Comparison of ENCODE assay signal across 19 mouse cellular contexts in the genomic region with DNA sequence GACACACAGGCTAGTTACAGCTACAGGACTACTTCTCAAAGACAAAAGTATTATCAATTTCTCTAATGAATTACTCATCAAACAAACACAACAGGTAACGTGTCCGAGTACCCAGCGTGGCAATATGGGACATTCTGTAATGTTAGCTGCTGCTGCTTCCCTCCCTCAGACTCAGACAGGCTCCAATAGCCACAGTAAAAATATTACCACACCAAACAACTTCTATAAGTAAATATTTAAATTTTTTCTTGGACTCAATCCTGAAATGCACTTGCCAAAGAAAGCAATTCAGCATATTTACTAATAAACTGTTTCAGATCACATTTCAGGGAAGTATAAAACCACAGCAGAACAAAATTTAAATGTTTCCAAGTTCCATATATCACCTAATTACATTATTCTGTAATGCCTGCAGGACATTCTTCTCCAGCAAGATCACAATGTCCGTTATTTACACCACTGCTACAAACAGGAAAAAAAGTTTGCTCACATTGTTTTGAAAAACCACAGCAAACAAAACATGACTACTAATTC. TPM values are rescaled to one million over a fixed set of nuclear protein-coding genes. Genes with fewer than 3 reads are reported as not detected.
DNase-seq lines count a peak whose midpoint lies in the region; ATAC-seq and TF ChIP-seq lines count a peak whose summit lies in the region.
"Had no signal": no experiment of that assay in that cellular context is flagged by ENCODE, and none has a peak within 500 bp of the region (broad histone marks: within the 10 kb centered on the region; RNA-seq: fewer than 3 reads in every experiment).

No protein-coding gene starts in this region.

- WGBS in intestine, embryonic 16.5 days, result 68% methylated on average over 4 of the region's 4 CpGs
- WGBS in intestine, postnatal 0 days, result 47% methylated on average over 4 of the region's 4 CpGs
- WGBS in lung, embryonic 14.5 days, result 58% methylated on average over 4 of the region's 4 CpGs
- WGBS in embryonic facial prominence, embryonic 15.5 days, result 37% methylated on average over 4 of the region's 4 CpGs

- H3K36me3 ChIP-seq in intestine, embryonic 16.5 days (ENCODE audit: control insufficient read depth, insufficient read depth, low read length), result no peaks in the 10 kb centered on the region
- H3K36me3 ChIP-seq in intestine, postnatal 0 days (ENCODE audit: control insufficient read depth, insufficient read depth), result no peaks in the 10 kb centered on the region
- H3K36me3 ChIP-seq in lung, embryonic 14.5 days (ENCODE audit: insufficient read depth), result no peaks in the 10 kb centered on the region
- H3K36me3 ChIP-seq in embryonic facial prominence, embryonic 15.5 days, result no peaks in the 10 kb centered on the region
- H3K36me3 ChIP-seq: hindbrain, embryonic 15.5 days had no signal

- DNase-seq in lung, embryonic 14.5 days, result peak; percentile 66
- DNase-seq in lung, postnatal 4 days, result no peak
- peak; percentile 47 for DNase-seq in NIH3T3 (ENCODE audit: low read depth)
- DNase-seq: adrenal gland, adult 2 months; adrenal gland, postnatal 25 days; cerebellum, adult 2 months; cerebellum, postnatal 10 days; forebrain, postnatal 0 days; gastrocnemius, postnatal 14 days; heart, adult 2 months had no signal

- TF ChIP-seq CTCF in intestine, postnatal 0 days (IDR thresholded peaks at IDR 0.05; ENCODE audit: low read depth), result no peak
- TF ChIP-seq CTCF in lung, embryonic 14.5 days (IDR thresholded peaks at IDR 0.05; ENCODE audit: low read depth), result no peak

- H3K4me1 ChIP-seq in intestine, embryonic 16.5 days (ENCODE audit: control insufficient read depth, insufficient read depth, low read length), result peaks cover 40% of the 10 kb centered on the region
- peaks cover 4% of the 10 kb centered on the region; the same call in 1 of the 2 replicates for H3K4me1 ChIP-seq in intestine, postnatal 0 days (replicated peaks; ENCODE audit: control insufficient read depth, insufficient read depth, low read length)
- peaks cover 12% of the 10 kb centered on the region for H3K4me1 ChIP-seq in lung, embryonic 14.5 days (ENCODE audit: insufficient read depth)
- peaks cover 32% of the 10 kb centered on the region for H3K4me1 ChIP-seq in embryonic facial prominence, embryonic 15.5 days

- H3K9ac ChIP-seq in intestine, embryonic 16.5 days (ENCODE audit: low read depth, low read length), result no peak overlapping the region
- H3K9ac ChIP-seq in intestine, postnatal 0 days (ENCODE audit: low read depth, low read length), result no peak overlapping the region
- no peak overlapping the region; the same call in 1 of the 2 replicates for H3K9ac ChIP-seq in lung, embryonic 14.5 days
- H3K9ac ChIP-seq in embryonic facial prominence, embryonic 15.5 days, result no peak overlapping the region
- H3K9ac ChIP-seq: forebrain, embryonic 13.5 days; forebrain, postnatal 0 days; heart, embryonic 12.5 days; hindbrain, embryonic 15.5 days had no signal

- no peak overlapping the region for H3K4me3 ChIP-seq in intestine, embryonic 16.5 days (ENCODE audit: low read length)
- no peak overlapping the region for H3K4me3 ChIP-seq in intestine, postnatal 0 days (ENCODE audit: low read depth, low read length)
- H3K4me3 ChIP-seq in lung, embryonic 14.5 days (ENCODE audit: low read depth, low read length), result no peak overlapping the region
- no peak overlapping the region for H3K4me3 ChIP-seq in embryonic facial prominence, embryonic 15.5 days (replicated peaks)
- H3K4me3 ChIP-seq: forebrain, embryonic 13.5 days; heart, adult 2 months; heart, embryonic 12.5 days; hindbrain, embryonic 15.5 days had no signal

- H3K4me2 ChIP-seq in intestine, embryonic 16.5 days (ENCODE audit: low read depth, low read length), result no peak overlapping the region
- H3K4me2 ChIP-seq in intestine, postnatal 0 days (replicated peaks; ENCODE audit: low read depth), result no peak overlapping the region
- 0 out of 2 replicates have a peak overlapping the region, but pooled peaks have one; percentile 20 for H3K4me2 ChIP-seq in lung, embryonic 14.5 days
- no peak overlapping the region for H3K4me2 ChIP-seq in embryonic facial prominence, embryonic 15.5 days (replicated peaks)
- H3K4me2 ChIP-seq: forebrain, embryonic 13.5 days; heart, embryonic 12.5 days; hindbrain, embryonic 15.5 days had no signal

- no peak for ATAC-seq in intestine, embryonic 16.5 days
- no peak for ATAC-seq in intestine, postnatal 0 days
- no peak for ATAC-seq in lung, embryonic 14.5 days (ENCODE audit: insufficient read depth)
- no peak for ATAC-seq in embryonic facial prominence, embryonic 15.5 days (ENCODE audit: insufficient number of reproducible peaks, low FRiP score, low TSS enrichment, low read depth)
- ATAC-seq: forebrain, embryonic 13.5 days; forebrain, postnatal 0 days had no signal

- H3K9me3 ChIP-seq in intestine, embryonic 16.5 days (ENCODE audit: control insufficient read depth, low read length), result no peaks in the 10 kb centered on the region
- no peaks in the 10 kb centered on the region for H3K9me3 ChIP-seq in intestine, postnatal 0 days (ENCODE audit: control insufficient read depth)
- H3K9me3 ChIP-seq in lung, embryonic 14.5 days (ENCODE audit: low read depth, low read length), result no peaks in the 10 kb centered on the region
- 0 out of 2 replicates have a peak, but pooled peaks cover 8% of the 10 kb centered on the region for H3K9me3 ChIP-seq in embryonic facial prominence, embryonic 15.5 days (replicated peaks)
- H3K9me3 ChIP-seq: forebrain, embryonic 13.5 days; heart, embryonic 12.5 days; hindbrain, embryonic 15.5 days had no signal

- H3K27me3 ChIP-seq in intestine, embryonic 16.5 days (replicated peaks; ENCODE audit: control insufficient read depth, insufficient read depth, low read length), result no peaks in the 10 kb centered on the region
- H3K27me3 ChIP-seq in intestine, postnatal 0 days (replicated peaks; ENCODE audit: control insufficient read depth, insufficient read depth, low read length), result no peaks in the 10 kb centered on the region
- no peaks in the 10 kb centered on the region for H3K27me3 ChIP-seq in lung, embryonic 14.5 days (ENCODE audit: insufficient read depth, low read length)
- H3K27me3 ChIP-seq in embryonic facial prominence, embryonic 15.5 days, result no peaks in the 10 kb centered on the region
- H3K27me3 ChIP-seq: CH12.LX; forebrain, embryonic 13.5 days; heart, embryonic 12.5 days; hindbrain, embryonic 15.5 days had no signal

- H3K27ac ChIP-seq in intestine, embryonic 16.5 days (ENCODE audit: low read length), result 0 out of 2 replicates have a peak overlapping the region, but pooled peaks have one; percentile 30
- H3K27ac ChIP-seq in intestine, postnatal 0 days (ENCODE audit: low read depth, low read length), result no peak overlapping the region
- H3K27ac ChIP-seq in lung, embryonic 14.5 days (ENCODE audit: low read depth), result peak overlapping the region; percentile 51; the same call in 1 of the 2 replicates
- peak overlapping the region; percentile 69 for H3K27ac ChIP-seq in embryonic facial prominence, embryonic 15.5 days (replicated peaks)
- H3K27ac ChIP-seq: forebrain, embryonic 13.5 days; heart, adult 2 months; hindbrain, embryonic 15.5 days had no signal

RNA-seq across cellular contexts. Expression of a gene that starts 10.6 kb away (rescaled TPM):
- 658 and 660 TPM in 2 replicates for polyA plus RNA-seq in intestine, embryonic 16.5 days (2015; fragmentation: Nextera tagmentation; extraction: Ambion mirVana)
- polyA plus RNA-seq in intestine, postnatal 0 days (2015; fragmentation: Nextera tagmentation; extraction: Ambion mirVana), result 820 and 852 TPM in 2 replicates
- polyA plus RNA-seq in lung, embryonic 14.5 days (2014; fragmentation: Nextera tagmentation; extraction: Ambion mirVana), result 501 and 531 TPM in 2 replicates
- 462 and 488 TPM in 2 replicates for polyA plus RNA-seq in embryonic facial prominence, embryonic 15.5 days (2015; fragmentation: Nextera tagmentation; extraction: Ambion mirVana)

RNA-seq across cellular contexts. Expression of a gene that starts 27.6 kb away (rescaled TPM):
- polyA plus RNA-seq in intestine, embryonic 16.5 days (2015; fragmentation: Nextera tagmentation; extraction: Ambion mirVana), result 38.9 and 43.3 TPM in 2 replicates
- polyA plus RNA-seq in intestine, postnatal 0 days (2015; fragmentation: Nextera tagmentation; extraction: Ambion mirVana), result 37.6 and 39.9 TPM in 2 replicates
- 43.8 and 48.0 TPM in 2 replicates for polyA plus RNA-seq in lung, embryonic 14.5 days (2014; fragmentation: Nextera tagmentation; extraction: Ambion mirVana)
- polyA plus RNA-seq in embryonic facial prominence, embryonic 15.5 days (2015; fragmentation: Nextera tagmentation; extraction: Ambion mirVana), result 167 and 168 TPM in 2 replicates

RNA-seq across cellular contexts. Expression of a gene that starts 45.0 kb away (rescaled TPM):
- 0.05 TPM in 1 of 2 replicates, not detected in the other for polyA plus RNA-seq in intestine, embryonic 16.5 days (2015; fragmentation: Nextera tagmentation; extraction: Ambion mirVana)
- 0.08 TPM in 1 of 2 replicates, not detected in the other for polyA plus RNA-seq in intestine, postnatal 0 days (2015; fragmentation: Nextera tagmentation; extraction: Ambion mirVana)
- not detected in 2 replicates for polyA plus RNA-seq in lung, embryonic 14.5 days (2014; fragmentation: Nextera tagmentation; extraction: Ambion mirVana)
- 0.20 and 0.28 TPM in 2 replicates for polyA plus RNA-seq in embryonic facial prominence, embryonic 15.5 days (2015; fragmentation: Nextera tagmentation; extraction: Ambion mirVana)
- polyA plus RNA-seq: heart, adult 2 months; heart, embryonic 12.5 days; heart, embryonic 16.5 days; hindbrain, embryonic 11.5 days had no signal

Comparison
In these comparisons a context has a peak if more than half of its experiments do, and no peak if none do; other contexts are left out.
1. DNase-seq: peak in lung, embryonic 14.5 days (single experiment) and NIH3T3 (single experiment); none in lung, postnatal 4 days (0 of 2).